Mouse (Mus musculus) embryo, embryonic 10.5 days (tissue): ENCODE measurements at regions not wholly inside any gene's neighbourhood (a gene's known extent, or its start where the extent isn't known, plus 50 kb on each side); places are given as distances from the start of the nearest gene placed in this dataset.

Experiments used
- DNase-seq: peaks from one replicate; pipeline ENCODE4 v3.0.0-alpha.2; 2015; ENCODE audit warnings: low spot score

DNA sequence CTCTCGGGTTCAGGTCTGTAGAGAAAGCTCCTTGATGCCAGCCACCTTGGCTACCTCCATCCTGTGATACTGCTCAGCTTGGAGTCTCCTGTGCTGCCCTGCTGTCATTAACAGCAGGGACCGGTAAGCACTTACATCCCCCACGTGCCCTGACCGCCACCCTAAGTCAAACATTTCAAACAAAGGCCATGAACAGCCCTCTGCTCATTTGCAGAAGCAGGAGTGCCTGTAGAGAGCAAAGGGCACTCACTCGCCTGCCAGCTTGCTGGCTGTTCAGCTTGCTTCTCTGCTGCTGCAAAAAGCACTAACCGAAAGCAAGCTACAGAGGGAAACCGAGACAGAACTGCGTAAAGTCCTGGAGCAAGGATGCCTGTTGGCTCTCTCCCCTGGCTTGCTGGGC lies 61.8 kb upstream of the Thy1 start:
- DNase-seq, result no peak

DNA sequence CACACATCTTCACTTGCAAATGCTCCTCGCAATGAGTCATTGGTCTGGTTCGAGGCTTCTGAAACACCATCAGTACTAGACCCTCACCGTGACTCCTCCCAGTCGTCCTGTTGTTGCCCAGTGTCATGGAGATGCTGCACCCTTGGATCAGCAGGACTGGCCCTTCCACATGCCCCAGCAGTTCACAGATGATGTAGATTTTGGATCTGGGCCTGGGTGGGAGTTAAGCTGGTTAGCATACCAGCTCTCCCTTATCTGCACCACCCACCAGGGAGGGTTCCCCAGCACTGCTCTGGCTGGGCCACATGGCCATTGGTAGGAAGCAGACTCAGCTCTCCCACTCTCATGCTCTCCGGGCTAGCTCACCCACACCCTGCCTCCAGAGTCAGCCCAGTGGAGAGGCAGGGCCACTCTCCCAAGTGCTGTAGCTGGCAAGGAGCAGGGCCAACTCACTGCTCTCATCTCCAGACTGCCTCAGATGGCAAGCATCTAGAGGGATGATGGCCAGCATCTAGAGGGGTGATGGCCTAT lies 60.8 kb upstream of the Thy1 start:
- no peak for DNase-seq

DNA sequence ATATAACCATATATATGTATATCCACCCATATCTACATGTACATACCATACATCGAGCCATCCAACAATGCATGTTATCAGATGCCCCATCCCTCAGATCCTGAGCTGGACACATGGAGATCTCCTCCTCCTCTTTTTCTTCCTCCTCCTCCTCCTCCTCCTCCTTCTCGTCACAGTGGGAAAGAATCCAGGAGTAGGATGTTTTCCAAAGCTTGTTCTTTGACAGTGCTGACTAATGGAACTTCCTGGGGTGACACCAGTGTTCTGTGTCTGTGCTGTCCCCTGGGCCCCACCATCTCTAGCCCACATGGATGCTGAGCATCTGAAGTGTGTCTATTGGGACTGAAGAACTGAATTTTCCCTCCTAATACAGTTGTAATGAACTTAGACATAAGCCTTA lies 60.0 kb upstream of the Thy1 start:
- DNase-seq, result no peak

DNA sequence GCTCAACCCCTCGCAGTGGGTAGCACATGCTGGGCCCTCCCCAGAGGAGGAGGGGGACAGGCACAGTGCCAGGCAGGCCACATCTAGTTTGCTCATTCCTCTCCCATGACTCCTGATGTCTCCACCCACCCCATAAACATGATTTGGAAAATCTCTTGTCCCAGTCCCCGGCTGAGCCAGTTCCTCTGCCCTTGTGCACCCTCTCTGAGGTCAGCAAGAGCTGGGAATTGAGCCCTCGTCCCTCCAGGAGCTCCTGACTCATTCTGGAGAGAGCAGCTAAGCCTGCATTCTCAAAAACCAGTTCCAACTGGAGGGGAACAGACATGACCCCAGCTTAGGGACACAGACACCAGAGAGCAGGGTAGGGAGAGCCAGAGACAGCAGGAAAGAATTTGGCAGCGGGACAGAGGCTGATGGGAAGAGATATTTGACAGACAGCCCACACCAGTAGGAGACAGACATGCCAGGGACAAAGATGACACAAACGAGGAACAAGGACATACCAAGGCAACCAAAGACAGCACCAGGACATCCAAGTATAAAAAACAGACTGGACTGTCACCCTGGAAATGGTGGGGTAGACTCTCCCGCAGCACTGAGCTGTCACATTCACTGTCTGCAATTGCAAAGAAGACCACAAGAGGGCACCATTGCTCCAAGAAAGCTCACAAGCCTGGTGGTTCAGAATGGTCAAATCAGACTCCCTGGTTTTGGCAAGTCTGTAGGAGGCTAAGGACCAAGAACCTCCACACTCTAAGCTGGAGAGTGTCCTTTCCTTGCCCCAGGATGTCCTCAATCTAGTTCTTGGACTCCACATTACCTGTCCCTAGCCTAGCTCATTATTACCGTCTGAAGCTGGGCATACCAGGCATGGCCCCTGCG lies 58.8 kb upstream of the Thy1 start:
- DNase-seq, result peak; percentile 94

DNA sequence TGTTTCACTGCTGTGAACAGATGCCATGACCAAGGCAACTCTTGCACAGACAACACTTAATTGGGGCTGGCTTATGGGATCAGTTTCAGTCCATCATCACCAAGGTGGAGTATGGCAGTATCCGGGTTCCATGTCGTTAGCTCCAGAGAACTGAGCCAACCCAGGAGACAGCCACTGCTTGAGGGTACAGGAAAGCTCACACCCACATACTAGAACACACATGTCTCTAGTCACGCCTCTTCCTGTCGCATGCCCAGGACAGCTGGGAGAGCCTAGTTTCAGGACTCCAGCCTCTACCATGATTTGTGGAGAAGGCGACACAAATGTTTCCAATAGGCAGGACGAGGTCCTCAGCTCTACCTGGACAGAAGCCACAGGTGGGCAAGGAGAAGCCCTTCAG lies 55.2 kb upstream of the Thy1 start:
- no peak for DNase-seq

DNA sequence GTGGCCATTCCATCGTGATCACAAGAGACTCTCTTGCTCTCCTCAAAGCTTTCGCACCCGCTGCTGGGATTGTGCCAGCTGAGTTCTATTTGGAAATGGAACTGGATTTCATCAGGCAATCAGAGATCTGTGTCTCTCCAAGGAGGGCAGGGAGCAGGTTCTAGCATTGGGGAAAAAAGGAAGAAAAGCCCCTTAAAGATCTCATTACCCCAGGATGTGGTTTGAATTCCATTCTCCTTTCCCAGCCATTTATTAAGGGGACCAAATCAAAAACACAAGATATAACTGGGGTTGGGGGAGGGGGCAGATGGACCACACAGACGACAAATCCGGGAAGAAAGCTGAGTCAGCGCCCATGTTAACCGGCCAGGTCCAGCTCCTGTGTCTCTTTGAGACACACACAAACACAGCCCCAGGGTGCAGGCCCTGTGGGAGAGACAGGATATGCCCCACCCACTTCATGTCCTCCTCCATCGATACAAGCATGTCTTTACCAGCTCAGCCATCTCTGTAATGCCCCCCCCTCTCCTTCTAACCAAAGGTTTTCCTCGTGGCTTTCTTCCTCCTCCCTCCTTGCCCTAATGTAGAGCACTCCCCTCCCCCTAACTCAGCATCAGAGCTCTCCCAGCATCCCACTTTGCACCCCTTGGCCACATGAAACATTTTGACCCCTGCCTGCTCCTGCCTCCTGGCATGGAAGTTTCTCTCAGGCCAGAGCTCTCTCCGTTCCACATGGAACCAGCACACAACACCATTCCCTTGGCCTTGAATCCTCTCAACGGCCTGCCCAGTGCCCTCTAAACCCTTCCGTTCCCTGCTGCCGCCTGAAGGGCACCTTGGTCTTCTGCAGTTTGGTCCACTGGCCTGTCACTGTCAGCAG lies 54.0 kb upstream of the Thy1 start:
- DNase-seq, result peak; percentile 34

DNA sequence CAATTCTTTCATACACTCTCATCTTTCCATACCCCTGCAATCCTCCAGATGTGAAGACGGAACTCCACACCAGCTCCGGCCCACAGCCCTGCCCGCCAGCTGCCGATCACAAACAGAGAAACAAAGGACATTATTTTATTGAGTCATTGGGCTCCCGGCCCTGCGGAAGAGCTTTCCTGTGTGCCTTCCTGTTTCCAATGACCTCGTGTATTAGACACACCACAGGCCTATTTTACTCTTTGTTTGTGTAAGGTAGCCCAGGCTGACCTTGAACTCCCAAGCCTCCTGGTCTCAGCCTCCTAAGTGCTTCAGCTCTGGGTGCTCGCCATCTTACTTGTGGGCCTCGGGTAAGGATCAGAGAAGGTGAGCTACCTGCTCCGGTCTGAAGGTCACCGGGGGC lies 53.1 kb upstream of the Thy1 start:
- no peak for DNase-seq

DNA sequence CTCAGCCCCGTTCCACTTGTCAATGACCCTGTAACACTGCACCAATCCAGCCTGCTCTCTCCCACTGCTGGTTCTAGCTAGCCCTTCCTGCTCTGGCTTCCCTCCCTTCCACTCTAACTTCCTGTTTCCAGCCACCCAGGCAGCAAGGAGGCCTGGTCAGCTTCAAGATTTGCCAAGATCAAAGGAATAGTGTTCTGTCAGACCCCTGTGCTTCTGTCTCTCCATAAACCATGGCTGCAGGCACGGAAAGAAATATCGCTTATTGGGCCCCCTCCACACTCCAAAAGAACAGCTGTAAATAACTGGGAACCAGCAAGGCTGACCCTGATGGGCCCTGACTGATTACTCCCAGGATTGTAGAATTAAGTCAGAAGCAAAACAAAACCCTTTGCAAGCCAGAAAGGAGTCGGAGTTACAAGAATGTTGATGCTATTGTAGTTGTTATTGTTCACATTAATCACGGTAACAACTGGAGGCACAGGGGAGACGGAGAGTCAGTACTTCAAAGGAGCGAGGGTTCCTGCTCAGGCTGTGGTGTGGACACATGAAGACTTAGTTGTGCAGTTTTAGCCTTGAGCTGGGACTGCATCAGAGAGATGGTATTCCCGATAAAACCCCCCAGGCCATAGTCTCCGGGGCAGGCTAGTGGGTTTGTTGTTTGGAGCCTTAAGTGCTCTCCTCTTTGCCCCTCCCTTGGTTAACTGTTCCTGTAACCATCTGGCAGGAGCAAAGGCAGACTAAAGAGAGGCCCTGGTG lies 49.8 kb upstream of the Thy1 start:
- peak; percentile 70 for DNase-seq
